Mouse (Mus musculus) C2C12 (cell line): ENCODE measurements around the gene Ube2b. TPM values are rescaled to one million over a fixed set of nuclear protein-coding genes. Genes with fewer than 3 reads are reported as not detected.

Source experiments
- H3K27me3 ChIP-seq: one replicate; pipeline ENCODE4 v1.6.1; 2011; ENCODE audit not compliant: control insufficient read depth, insufficient read depth, insufficient read length
- H3K36me3 ChIP-seq: one replicate; pipeline ENCODE4 v1.6.1; 2011; ENCODE audit not compliant: control insufficient read depth, insufficient read depth
- H3K4me3 ChIP-seq: one replicate; pipeline ENCODE4 v1.5.1; 2011; ENCODE audit warnings: mild to moderate bottlenecking, control low read depth; ENCODE audit not compliant: poor library complexity, insufficient read depth, severe bottlenecking
- H3K79me2 ChIP-seq: one replicate; pipeline ENCODE4 v1.6.1; 2011; ENCODE audit not compliant: control insufficient read depth, insufficient read depth
- H3K79me3 ChIP-seq: one replicate; pipeline ENCODE4 v1.6.1; 2011; ENCODE audit warnings: low read depth, control low read depth
- H3ac ChIP-seq: one replicate; pipeline ENCODE3; 2011; ENCODE audit warnings: low read depth; ENCODE audit not compliant: control insufficient read depth, insufficient read length
- CEBPB ChIP-seq: IDR thresholded peaks from one replicate; pipeline ENCODE4 v1.6.1; 2011; ENCODE audit warnings: low read depth, mild to moderate bottlenecking, control low read depth, moderate library complexity
- CTCF ChIP-seq: IDR thresholded peaks from one replicate; pipeline ENCODE4 v1.5.1; 2011; ENCODE audit not compliant: control insufficient read depth, insufficient read depth, insufficient read length
- FOSL1 ChIP-seq: IDR thresholded peaks from one replicate; pipeline ENCODE4 v1.8.0; 2011; ENCODE audit warnings: mild to moderate bottlenecking, low read length; ENCODE audit not compliant: poor library complexity, insufficient read depth, severe bottlenecking
- MAX ChIP-seq: IDR thresholded peaks from one replicate; pipeline ENCODE4 v1.6.1; 2011; ENCODE audit warnings: mild to moderate bottlenecking, control low read depth
- MYOD1 ChIP-seq: IDR thresholded peaks from one replicate; pipeline ENCODE4 v1.6.1; 2011; ENCODE audit warnings: low read depth; ENCODE audit not compliant: control insufficient read depth, insufficient read length
- MYOG ChIP-seq: IDR thresholded peaks from one replicate; pipeline ENCODE4 v1.6.1; 2011; ENCODE audit not compliant: control insufficient read depth, insufficient read length; ENCODE audit errors: extremely low read depth
- USF1 ChIP-seq: IDR thresholded peaks from one replicate; pipeline ENCODE4 v1.6.1; 2011; ENCODE audit warnings: low read depth, mild to moderate bottlenecking, control low read depth, moderate library complexity
- polyA plus RNA-seq: library from polyadenylated mRNA; unstranded; fragments of >200 nt; fragmentation: generic; extraction: Trizol; gene quantifications from one replicate; pipeline ENCODE4 v1.2.1, GENCODE M21; 2012; ENCODE audit warnings: missing spikeins

The Ube2b gene
- polyA plus RNA-seq, 1 experiment, result 49.4 TPM

GRCm38 (mm10) chr11:52035905-52036304, 35.3 kb upstream of the Ube2b start:
- Histone ChIP-seq H3K79me2 (no peaks in the 10 kb centered on the region), H3K4me3 (no peak overlapping the region), H3K79me3 (no peaks in the 10 kb centered on the region), H3K27me3 (no peaks in the 10 kb centered on the region), H3ac (no peak overlapping the region), H3K36me3 (no peaks in the 10 kb centered on the region)
- TF ChIP-seq CTCF, result no peak
- TF ChIP-seq CEBPB, result no peak
- TF ChIP-seq USF1, result no peak
- TF ChIP-seq MYOD1, result no peak
- TF ChIP-seq MAX, result no peak

GRCm38 (mm10) chr11:52033953-52034352, 33.4 kb upstream of the Ube2b start:
- H3K36me3 ChIP-seq, result no peaks in the 10 kb centered on the region

GRCm38 (mm10) chr11:52032356-52032755, 31.8 kb upstream of the Ube2b start:
- Histone ChIP-seq H3K79me3 (no peaks in the 10 kb centered on the region), H3K36me3 (no peaks in the 10 kb centered on the region), H3ac (no peak overlapping the region), H3K27me3 (no peaks in the 10 kb centered on the region), H3K4me3 (no peak overlapping the region), H3K79me2 (no peaks in the 10 kb centered on the region)
- TF ChIP-seq CTCF (no peak), USF1 (no peak), FOSL1 (no peak), CEBPB (no peak), MAX (no peak), MYOD1 (no peak), MYOG (no peak)

More at GRCm38 (mm10) chr11:52033953-52034352, 33.4 kb upstream of the Ube2b start:
- H3K79me3 ChIP-seq, result no peaks in the 10 kb centered on the region
- H3K79me2 ChIP-seq, result no peaks in the 10 kb centered on the region
- TF ChIP-seq MAX (no peak), MYOG (no peak), USF1 (no peak), MYOD1 (no peak), CTCF (no peak), CEBPB (no peak), FOSL1 (no peak)
- no peak overlapping the region for H3K4me3 ChIP-seq
- no peaks in the 10 kb centered on the region for H3K27me3 ChIP-seq
- H3ac ChIP-seq, result no peak overlapping the region

GRCm38 (mm10) chr11:52018217-52018616, 17.7 kb upstream of the Ube2b start:
- Histone ChIP-seq H3K27me3 (no peaks in the 10 kb centered on the region), H3ac (no peak overlapping the region), H3K79me2 (no peaks in the 10 kb centered on the region), H3K36me3 (no peaks in the 10 kb centered on the region), H3K79me3 (no peaks in the 10 kb centered on the region), H3K4me3 (no peak overlapping the region)
- no peak for TF ChIP-seq MYOD1
- TF ChIP-seq MAX, result no peak
- no peak for TF ChIP-seq CEBPB
- TF ChIP-seq USF1, result no peak
- no peak for TF ChIP-seq FOSL1

- Histone ChIP-seq H3K27me3 (no peaks in the 10 kb centered on the region), H3K36me3 (peaks cover 7% of the 10 kb centered on the region), H3K4me3 (no peak overlapping the region), H3ac (no peak overlapping the region), H3K79me3 (no peaks in the 10 kb centered on the region), H3K79me2 (no peaks in the 10 kb centered on the region)
- no peak for TF ChIP-seq MAX
- no peak for TF ChIP-seq MYOG
- TF ChIP-seq USF1, result no peak
- TF ChIP-seq MYOD1, result no peak
- TF ChIP-seq FOSL1, result no peak
- no peak for TF ChIP-seq CTCF
- TF ChIP-seq CEBPB, result no peak
Measured at GRCm38 (mm10) chr11:52011541-52011940, 11.0 kb upstream of the Ube2b start.

GRCm38 (mm10) chr11:52011011-52011410, 10.4 kb upstream of the Ube2b start:
- Histone ChIP-seq H3K79me2 (no peaks in the 10 kb centered on the region), H3K36me3 (peaks cover 7% of the 10 kb centered on the region), H3ac (no peak overlapping the region), H3K4me3 (no peak overlapping the region), H3K27me3 (no peaks in the 10 kb centered on the region), H3K79me3 (no peaks in the 10 kb centered on the region)
- TF ChIP-seq CTCF (no peak), FOSL1 (no peak), MYOG (no peak), MYOD1 (no peak), USF1 (no peak), CEBPB (no peak)
